Mouse (Mus musculus) neutrophil, adult 83 days (primary cell): ENCODE results near the gene Dr1. TPM values are rescaled to one million over a fixed set of nuclear protein-coding genes. Genes with fewer than 3 reads are reported as not detected.

Experiments
- total RNA-seq, 2 experiments: library from RNA; stranded (reverse); gene quantifications; one replicate each; pipeline ENCODE4 v1.2.4; 2023

The Dr1 gene
- 10 to 100 TPM; 45.0 to 47.3 TPM for total RNA-seq

DNA sequence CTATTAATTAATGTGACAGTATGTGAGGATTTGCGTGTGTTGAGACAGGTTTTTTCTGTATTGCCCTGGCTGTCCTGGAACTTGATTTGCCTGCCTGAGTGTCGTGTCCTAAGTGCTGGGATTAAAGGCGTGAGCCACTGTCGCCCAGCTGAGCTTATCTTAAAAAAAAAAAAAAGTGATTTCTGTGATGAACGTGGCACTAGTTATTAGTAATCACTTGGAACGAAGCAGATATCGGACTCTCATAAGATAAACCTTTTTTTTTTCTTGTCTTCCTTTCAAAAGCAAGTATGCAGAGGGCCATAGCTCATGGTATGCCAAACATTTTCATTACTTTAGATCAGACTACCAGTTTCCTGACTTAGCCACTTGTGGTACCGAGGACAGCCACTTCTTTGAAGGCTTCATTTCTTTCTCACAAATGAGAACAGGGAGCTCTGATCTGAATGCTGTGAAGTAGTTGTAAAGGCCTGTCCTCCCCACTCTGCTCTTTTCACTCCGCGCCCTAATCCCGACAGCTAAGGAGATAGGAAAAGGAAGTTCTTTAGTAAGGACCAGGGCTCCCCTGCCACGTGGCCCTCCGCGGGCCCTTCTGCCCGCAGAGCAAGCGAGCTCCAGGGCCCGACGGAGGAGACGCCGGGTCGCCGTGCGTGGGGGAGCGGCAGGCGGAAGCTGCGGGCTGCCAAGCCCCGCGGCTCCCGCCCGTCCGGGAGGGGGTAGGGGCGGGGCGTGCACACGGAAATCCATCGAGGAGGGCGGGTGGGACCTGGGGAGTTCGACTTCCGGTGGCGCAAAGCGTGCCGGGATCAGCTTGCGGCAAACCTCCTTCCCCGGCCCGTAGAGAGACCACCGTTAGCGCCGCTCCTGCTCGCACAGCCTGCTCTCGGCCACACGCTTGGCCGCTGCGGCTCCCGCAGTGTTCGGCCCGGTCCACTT, at the start of gene Dr1:
TSS of gene Dr1 (plus strand) at position 771 of the 936 bp plus-strand sequence.

DNA sequence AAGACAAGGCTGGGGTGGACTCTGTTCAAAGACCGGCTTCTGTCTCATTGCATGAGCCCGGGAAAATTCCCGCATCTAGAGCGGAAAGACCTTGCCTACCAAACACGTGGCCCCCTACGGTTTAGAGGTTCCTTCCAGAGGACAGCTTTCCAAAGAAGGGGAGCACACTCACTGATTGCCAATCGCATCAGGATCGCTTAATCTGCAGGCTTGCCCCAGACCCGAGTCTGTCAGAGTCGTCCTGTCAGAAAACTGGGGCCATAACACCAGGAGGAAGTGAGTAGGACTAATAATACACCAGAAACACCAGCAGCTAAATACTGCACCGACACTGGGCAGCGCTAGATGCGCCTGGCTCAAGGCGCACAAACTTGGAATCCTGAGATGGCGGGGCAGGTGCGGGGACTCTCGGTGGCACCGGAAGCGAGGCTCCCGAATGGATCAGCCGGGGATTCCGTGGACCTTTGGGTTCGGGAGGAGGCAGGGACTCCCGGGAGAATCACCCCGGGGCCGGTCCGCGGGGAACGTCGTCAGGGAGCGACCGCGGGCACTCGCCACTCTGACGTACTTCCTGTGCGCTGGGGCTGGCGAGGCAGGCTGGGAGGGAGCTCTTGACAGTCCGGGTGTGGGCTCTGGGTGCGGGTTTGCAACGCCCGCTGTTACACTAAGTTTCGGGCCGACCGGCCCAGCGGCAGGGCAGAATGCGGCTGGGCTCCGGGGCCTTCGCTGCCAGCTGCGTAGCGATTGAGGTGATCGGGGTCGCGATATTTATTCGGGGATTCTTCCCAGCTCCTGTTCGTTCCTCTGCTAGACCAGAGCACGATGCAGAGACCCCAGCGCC, 43.7 kb downstream of the Dr1 start, which contains the start of gene Pigg:
TSS of gene Pigg (plus strand) at position 386 of the 841 bp plus-strand sequence.

Other genes starting within 250 kb of the Dr1 start
- gene Mtf2, start 203.2 kb upstream of the Dr1 start, total RNA-seq, result 10 to 100 TPM; 31.6 to 32.5 TPM
- gene Tmed5, start 136.3 kb upstream of the Dr1 start, total RNA-seq, result 10 to 100 TPM; 47.5 to 47.8 TPM
- 1 to 10 TPM; 4.7 to 5.4 TPM for gene Ccdc18, start 136.0 kb upstream of the Dr1 start, total RNA-seq
- 1 to 10 TPM; 2.4 to 2.8 TPM for gene Pigg, start 43.7 kb downstream of the Dr1 start, total RNA-seq
- not detected for gene Gm42517, start 99.0 kb downstream of the Dr1 start, total RNA-seq
- gene Pde6b, start 119.5 kb downstream of the Dr1 start, total RNA-seq, result not detected
- 100 to 1,000 TPM in 1 of 2 experiments, 10 to 100 TPM in 1; 83.7 to 101 TPM for gene Atp5k, start 165.6 kb downstream of the Dr1 start, total RNA-seq
- 10 to 100 TPM; 18.4 to 20.4 TPM for gene Mfsd7a, start 180.0 kb downstream of the Dr1 start, total RNA-seq
- 10 to 100 TPM; 17.4 to 21.5 TPM for gene Pcgf3, start 192.3 kb downstream of the Dr1 start, total RNA-seq